Mouse (Mus musculus) testis, adult 2 months (tissue): ENCODE data around the gene Ankmy2. TPM values are rescaled to one million over a fixed set of nuclear protein-coding genes. Genes with fewer than 3 reads are reported as not detected.
A peak's percentile ranks its signal among the peaks of the same experiment; 100 is the strongest.

Source experiments
- H3K27ac ChIP-seq: fragments of 200-500 bp; 2 replicates; pipeline ENCODE4 v1.5.1; 2012; ENCODE audit warnings: low read depth, low read length; ENCODE audit not compliant: control insufficient read depth, insufficient read depth
- H3K27me3 ChIP-seq: fragments of 200-500 bp; 2 replicates; pipeline ENCODE4 v1.6.1; 2012; ENCODE audit warnings: mild to moderate bottlenecking, low read length, moderate library complexity; ENCODE audit not compliant: control insufficient read depth, insufficient read depth
- H3K36me3 ChIP-seq: fragments of 200-500 bp; 2 replicates; pipeline ENCODE4 v1.6.1; 2012; ENCODE audit warnings: mild to moderate bottlenecking, low read length; ENCODE audit not compliant: control insufficient read depth, insufficient read depth
- H3K4me1 ChIP-seq: fragments of 200-500 bp; 2 replicates; pipeline ENCODE4 v1.6.1; 2012; ENCODE audit warnings: low read length; ENCODE audit not compliant: control insufficient read depth, insufficient read depth
- H3K4me3 ChIP-seq: fragments of 200-500 bp; 2 replicates; pipeline ENCODE4 v1.5.1; 2012; ENCODE audit warnings: low read depth, mild to moderate bottlenecking, low read length, moderate library complexity, mixed read lengths; ENCODE audit not compliant: control insufficient read depth
- CTCF ChIP-seq: fragments of 200-500 bp; IDR thresholded peaks from 2 replicates; pipeline ENCODE4 v1.5.1; 2012; ENCODE audit warnings: low read depth, mild to moderate bottlenecking, inconsistent platforms, low read length, moderate library complexity; ENCODE audit not compliant: control insufficient read depth, insufficient read depth, insufficient replicate concordance
- POLR2A ChIP-seq: fragments of 200-500 bp; IDR thresholded peaks from 2 replicates; pipeline ENCODE4 v1.6.1; 2012; ENCODE audit warnings: low read depth, mild to moderate bottlenecking, inconsistent platforms, low read length, moderate library complexity; ENCODE audit not compliant: control insufficient read depth
- polyA plus RNA-seq: library from polyadenylated mRNA; depleted of rRNA; stranded (reverse); fragments of >200 nt; gene quantifications from 2 replicates; pipeline ENCODE4 v1.2.3, GENCODE M21; 2012

Ankmy2 gene
- polyA plus RNA-seq, 1 experiment = 1.4 TPM

DNA sequence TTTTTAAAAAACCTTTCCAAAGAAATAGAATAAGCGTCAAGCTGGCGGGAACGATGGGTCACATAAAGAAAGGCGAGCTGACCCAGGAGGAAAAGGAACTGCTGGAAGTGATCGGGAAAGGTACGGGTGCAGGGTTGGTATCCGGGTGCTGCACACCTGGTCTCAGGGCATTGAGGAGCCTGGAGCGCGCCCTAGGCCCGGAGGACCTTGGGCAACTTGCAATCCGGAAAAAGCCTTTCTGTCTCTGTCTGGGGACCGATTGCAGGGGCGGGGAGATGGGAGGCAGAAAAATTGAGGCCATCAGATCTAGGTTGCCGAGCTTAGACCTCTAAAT lies 357 bp downstream of the Ankmy2 start:
- Histone ChIP-seq H3K27ac (peak overlapping the region; percentile 83), H3K36me3 (no peaks in the 10 kb centered on the region), H3K4me1 (peaks cover 15% of the 10 kb centered on the region), H3K4me3 (peak overlapping the region; percentile 73), H3K27me3 (no peaks in the 10 kb centered on the region)
- TF ChIP-seq CTCF (no peak), POLR2A (no peak)

DNA sequence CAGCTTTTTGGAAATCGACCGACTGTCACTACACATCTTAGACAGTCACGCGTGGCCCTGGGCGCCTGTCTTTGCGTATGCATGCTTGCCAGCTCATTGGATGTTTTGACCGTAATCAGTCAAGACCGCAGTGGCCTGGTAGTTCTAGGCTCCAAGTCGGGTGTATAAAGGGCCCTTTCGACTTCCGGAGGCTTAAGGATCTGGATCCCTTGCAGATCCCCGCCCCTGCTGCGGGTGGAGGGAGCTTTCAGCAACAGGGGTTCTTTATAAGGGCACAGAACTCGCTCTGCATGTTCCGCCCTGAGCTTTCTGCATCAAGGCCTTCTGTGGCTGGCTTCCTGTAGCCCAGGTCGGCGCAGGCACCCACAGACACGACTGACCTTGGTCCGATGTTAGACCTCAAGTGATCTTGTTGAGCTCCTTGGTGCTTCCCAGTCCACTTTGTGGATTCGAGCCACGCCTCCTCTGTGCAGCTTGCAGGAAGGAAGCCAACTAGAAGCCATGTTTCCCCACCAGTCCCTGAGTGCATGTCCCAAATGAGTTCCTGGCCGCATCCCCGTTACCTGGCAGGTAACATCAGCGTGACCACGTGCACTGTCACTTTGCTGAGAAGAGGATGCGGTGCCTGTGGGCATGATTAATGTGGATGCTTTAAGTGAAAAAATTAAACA lies 859 bp downstream of the Ankmy2 start, which contains the start of gene Bzw2:
Gene Bzw2 (minus strand): TSS at position 443 of the 671 bp plus-strand sequence.
- Histone ChIP-seq H3K27me3 (no peaks in the 10 kb centered on the region), H3K4me1 (peaks cover 15% of the 10 kb centered on the region), H3K36me3 (no peaks in the 10 kb centered on the region), H3K27ac (peak within 1 kb of the TSS; percentile 83), H3K4me3 (peak within 1 kb of the TSS; percentile 73)
- TF ChIP-seq POLR2A (no peak), CTCF (no peak)

DNA sequence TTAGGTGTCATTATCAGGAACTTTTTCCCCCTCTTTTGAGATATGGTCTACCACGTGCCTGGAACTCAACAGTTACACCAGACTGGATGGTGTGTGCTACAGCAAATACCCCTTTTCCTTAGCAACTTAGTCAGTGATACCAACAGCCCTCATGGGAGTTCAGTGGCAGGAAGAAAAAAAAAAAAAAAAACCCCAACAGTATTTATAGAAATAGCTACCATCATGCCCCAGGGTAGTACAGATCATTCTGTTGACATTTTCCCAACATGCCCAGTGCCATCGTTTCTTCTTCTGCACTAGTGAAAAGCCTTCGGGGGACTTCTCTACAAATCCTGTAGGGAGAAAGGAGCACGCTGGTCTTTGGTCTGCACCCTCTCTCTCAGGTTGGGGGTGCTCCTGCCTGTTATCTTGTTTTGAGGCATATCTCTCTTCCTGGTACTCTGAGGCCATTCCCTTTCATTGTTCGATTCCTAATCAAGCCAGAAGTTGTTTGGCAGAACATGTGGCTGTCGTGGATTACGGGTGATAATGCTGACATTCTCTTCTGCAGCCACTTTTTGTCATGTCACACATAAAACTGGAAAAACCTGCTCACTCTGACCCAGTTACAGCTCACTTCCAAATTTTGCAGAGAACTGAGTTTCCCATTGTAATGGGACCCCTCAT lies 7.3 kb downstream of the Ankmy2 start:
- Histone ChIP-seq H3K27ac (no peak overlapping the region), H3K4me1 (no peaks in the 10 kb centered on the region), H3K36me3 (no peaks in the 10 kb centered on the region), H3K4me3 (no peak overlapping the region), H3K27me3 (no peaks in the 10 kb centered on the region)
- no peak for TF ChIP-seq POLR2A
- TF ChIP-seq CTCF = no peak

DNA sequence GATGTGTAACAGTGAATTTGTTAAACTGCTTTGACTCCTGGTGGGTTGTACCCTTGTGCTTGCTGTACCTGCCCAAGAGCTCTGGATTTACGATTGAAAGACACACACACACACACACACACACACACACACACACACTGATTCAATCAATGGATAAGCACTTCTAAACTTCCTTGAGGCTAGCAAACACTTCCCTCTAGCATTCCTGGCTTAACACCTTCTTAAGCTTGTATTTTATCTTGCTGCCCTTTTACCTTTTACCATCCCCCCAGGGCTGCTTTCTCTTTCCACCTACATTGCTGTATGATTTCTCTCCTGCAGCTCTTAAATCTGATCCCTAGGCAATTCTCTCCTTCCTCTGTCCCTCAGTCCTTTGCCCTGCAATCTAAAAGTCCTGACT lies 8.4 kb downstream of the Ankmy2 start:
- no peak overlapping the region for H3K27ac ChIP-seq
- no peaks in the 10 kb centered on the region for H3K4me1 ChIP-seq
- no peak for TF ChIP-seq CTCF
- TF ChIP-seq POLR2A = no peak
- H3K36me3 ChIP-seq = no peaks in the 10 kb centered on the region
- no peaks in the 10 kb centered on the region for H3K27me3 ChIP-seq
- H3K4me3 ChIP-seq = no peak overlapping the region

DNA sequence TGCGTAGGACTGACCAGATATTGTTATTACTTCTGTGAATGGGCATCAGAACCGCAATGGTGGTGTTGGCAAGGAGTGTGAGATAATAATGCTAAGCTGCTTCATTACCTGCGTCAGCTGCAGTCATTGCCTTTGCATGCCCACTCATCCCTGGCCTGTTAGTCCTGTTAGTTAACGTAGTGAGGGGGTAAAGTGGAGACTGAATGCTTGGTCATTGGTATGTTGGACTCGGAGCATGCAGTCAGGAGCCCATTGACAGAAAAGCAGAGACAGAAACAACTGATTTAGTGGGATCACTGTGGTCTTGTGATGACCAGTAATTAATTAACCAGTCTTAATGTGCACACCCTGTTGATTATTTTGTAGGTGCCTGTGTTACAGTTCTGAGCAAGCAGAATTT lies 20.3 kb downstream of the Ankmy2 start:
- Histone ChIP-seq H3K27ac (no peak overlapping the region), H3K36me3 (no peaks in the 10 kb centered on the region), H3K4me1 (peaks cover 2% of the 10 kb centered on the region)

DNA sequence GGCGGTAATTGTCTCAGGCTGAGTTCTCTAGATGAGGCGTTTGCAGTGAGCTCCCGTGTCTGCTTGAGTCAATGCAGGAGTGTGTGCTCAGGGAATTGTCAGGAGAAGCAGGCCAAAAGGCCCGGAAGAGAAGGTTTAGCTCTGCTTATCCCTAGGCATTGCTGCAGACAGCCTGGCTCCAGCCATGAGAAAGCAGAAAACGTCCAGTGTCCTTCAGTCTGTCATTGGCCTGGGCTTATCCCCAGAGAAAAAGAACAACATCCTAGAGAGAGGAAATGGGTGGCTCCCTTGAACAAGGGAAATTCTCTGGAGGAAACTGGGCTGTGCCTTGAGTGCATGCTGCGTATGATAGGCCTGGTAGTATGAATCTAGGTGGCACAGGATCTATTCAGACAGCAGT lies 25.7 kb downstream of the Ankmy2 start:
- Histone ChIP-seq H3K4me3 (no peak overlapping the region), H3K36me3 (no peaks in the 10 kb centered on the region), H3K4me1 (peaks cover 2% of the 10 kb centered on the region), H3K27me3 (no peaks in the 10 kb centered on the region), H3K27ac (no peak overlapping the region)
- TF ChIP-seq POLR2A = no peak
- TF ChIP-seq CTCF = no peak

More for the DNA sequence above, 20.3 kb downstream of the Ankmy2 start:
- TF ChIP-seq POLR2A (no peak), CTCF (no peak)
- Histone ChIP-seq H3K27me3 (no peaks in the 10 kb centered on the region), H3K4me3 (no peak overlapping the region)

DNA sequence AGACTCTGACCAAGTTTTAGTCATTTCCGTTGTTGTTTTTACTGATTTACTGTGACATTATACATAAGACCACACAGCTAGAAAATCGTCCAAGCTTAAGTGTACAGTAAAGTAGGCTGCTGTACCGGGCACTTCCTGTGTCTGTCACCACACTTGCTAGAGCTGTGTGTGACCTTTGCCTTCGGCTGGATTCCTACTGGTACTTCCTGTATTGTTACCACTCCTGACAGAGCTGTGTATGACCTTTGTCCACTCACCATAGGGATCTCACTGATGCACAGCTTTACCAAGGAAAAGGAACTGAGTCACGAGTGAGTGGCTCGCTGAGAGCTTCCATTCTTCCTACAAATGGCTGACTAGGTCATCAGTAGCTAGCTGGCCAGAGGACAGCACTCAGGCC lies 30.2 kb downstream of the Ankmy2 start:
- Histone ChIP-seq H3K4me1 (no peaks in the 10 kb centered on the region), H3K36me3 (no peaks in the 10 kb centered on the region), H3K4me3 (no peak overlapping the region), H3K27me3 (no peaks in the 10 kb centered on the region), H3K27ac (no peak overlapping the region)
- TF ChIP-seq CTCF = no peak
- TF ChIP-seq POLR2A = no peak

DNA sequence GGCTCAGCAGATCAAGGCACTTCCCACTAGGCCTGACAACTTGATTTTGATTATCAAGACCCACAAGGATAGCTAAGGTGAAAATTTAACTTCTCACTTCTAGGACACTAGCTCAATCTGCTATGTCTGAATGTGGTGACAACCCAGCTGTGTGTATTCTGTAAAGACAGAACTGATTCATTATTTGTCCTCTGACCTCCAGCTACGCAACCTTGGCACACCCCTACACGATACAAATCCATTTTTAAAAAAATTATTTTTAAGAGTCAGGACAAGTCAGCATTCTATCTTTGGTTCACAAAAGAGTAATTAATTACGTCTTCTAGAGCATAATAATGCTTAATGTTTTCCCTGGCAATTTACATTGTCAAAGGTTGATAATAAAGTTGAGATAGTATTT lies 32.7 kb downstream of the Ankmy2 start:
- Histone ChIP-seq H3K36me3 (no peaks in the 10 kb centered on the region), H3K4me1 (no peaks in the 10 kb centered on the region), H3K27ac (no peak overlapping the region), H3K27me3 (no peaks in the 10 kb centered on the region), H3K4me3 (no peak overlapping the region)
- TF ChIP-seq POLR2A = no peak
- no peak for TF ChIP-seq CTCF
